Mouse (Mus musculus): ENCODE measurements around the gene Ibsp.

Gene Ibsp

GRCm38 (mm10) chr5:104342881-104343280, 43.9 kb downstream of the Ibsp start:
- no peak for DNase-seq (ENCODE audit: low read depth, low spot score)

GRCm38 (mm10) chr5:104344526-104345240, 45.7 kb downstream of the Ibsp start:
- no peak for DNase-seq (ENCODE audit: low read depth, low spot score)

- peak; percentile 47 for DNase-seq (ENCODE audit: low read depth, low spot score)
Observed at GRCm38 (mm10) chr5:104345241-104345630, 46.3 kb downstream of the Ibsp start.

GRCm38 (mm10) chr5:104351041-104351440, 52.1 kb downstream of the Ibsp start:
- no peak for DNase-seq (ENCODE audit: low read depth, low spot score)

GRCm38 (mm10) chr5:104351874-104352273, 52.9 kb downstream of the Ibsp start:
- DNase-seq (ENCODE audit: low read depth, low spot score): no peak

- no peak for DNase-seq (ENCODE audit: low read depth, low spot score)
Observed at GRCm38 (mm10) chr5:104357575-104357974, 58.6 kb downstream of the Ibsp start.

- peak; percentile 35 for DNase-seq (ENCODE audit: low read depth, low spot score)
Observed at GRCm38 (mm10) chr5:104358592-104358991, 59.6 kb downstream of the Ibsp start.

GRCm38 (mm10) chr5:104359257-104359656, 60.3 kb downstream of the Ibsp start:
- DNase-seq (ENCODE audit: low read depth, low spot score): peak; percentile 20

Measured in skeletal muscle tissue, adult 2 months (tissue).